27 mouse cellular contexts compared by ENCODE assay signal in the genomic region with DNA sequence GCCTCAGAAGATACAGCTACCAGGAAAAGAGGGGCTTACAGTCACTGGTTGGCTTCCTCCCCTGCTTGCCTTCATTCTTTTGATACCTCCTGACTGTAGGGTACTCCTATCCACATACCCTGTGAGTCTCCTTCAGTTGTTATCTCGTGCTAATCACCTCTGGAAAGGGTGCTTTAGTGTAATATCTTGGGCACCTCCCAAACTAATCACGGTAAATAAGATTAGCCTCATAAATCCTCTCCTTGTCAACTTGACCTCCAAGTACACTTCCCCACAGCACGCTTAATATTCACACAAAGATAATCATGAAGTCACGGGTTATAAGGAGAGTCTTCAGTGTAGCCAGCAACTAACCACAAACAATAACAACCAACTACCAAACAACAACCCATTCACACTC.
"Had no signal": no experiment of that assay in that cellular context is flagged by ENCODE, and none has a peak within 500 bp of the region (broad histone marks: within the 10 kb centered on the region; RNA-seq: fewer than 3 reads in every experiment).

No protein-coding gene starts in this region.

- H3K27me3 ChIP-seq: limb, embryonic 12.5 days; limb, embryonic 15.5 days; midbrain, embryonic 13.5 days; neural tube, embryonic 13.5 days; stomach, embryonic 15.5 days had no signal

- H3K27ac ChIP-seq: limb, embryonic 12.5 days; limb, embryonic 15.5 days; liver, embryonic 14.5 days; midbrain, embryonic 10.5 days; midbrain, embryonic 13.5 days; neural tube, embryonic 13.5 days; stomach, embryonic 15.5 days had no signal

- DNase-seq: kidney, adult 18-20 months; kidney, adult 9 months; kidney, postnatal 14 days; kidney, postnatal 4 days; left cerebral cortex, postnatal 4 days; liver, postnatal 0 days; lung, embryonic 14.5 days; lung, postnatal 36 days; right cerebral cortex, adult 18-20 months; right cerebral cortex, postnatal 14 days; right cerebral cortex, postnatal 4 days; spleen, adult 18-20 months; thymus, adult 18-20 months; thymus, postnatal 14 days; thymus, postnatal 4 days had no signal

- ATAC-seq: liver, postnatal 0 days; lung, postnatal 0 days; midbrain, embryonic 13.5 days; midbrain, embryonic 16.5 days had no signal

- H3K4me1 ChIP-seq: midbrain, embryonic 13.5 days had no signal

- H3K9me3 ChIP-seq: limb, embryonic 15.5 days; midbrain, embryonic 10.5 days; midbrain, embryonic 13.5 days; neural tube, embryonic 13.5 days; stomach, embryonic 15.5 days had no signal

- H3K4me2 ChIP-seq: limb, embryonic 12.5 days; limb, embryonic 15.5 days; liver, embryonic 11.5 days; lung, embryonic 14.5 days; midbrain, embryonic 13.5 days; neural tube, embryonic 13.5 days; stomach, embryonic 15.5 days had no signal

- H3K4me3 ChIP-seq: limb, embryonic 12.5 days; limb, embryonic 15.5 days; megakaryocyte, embryonic 14.5 days; midbrain, embryonic 10.5 days; midbrain, embryonic 13.5 days; myocyte; neural tube, embryonic 13.5 days; stomach, embryonic 15.5 days had no signal

- H3K9ac ChIP-seq: limb, embryonic 12.5 days; limb, embryonic 15.5 days; liver, embryonic 14.5 days; liver, postnatal 0 days; lung, embryonic 14.5 days; midbrain, embryonic 13.5 days; neural tube, embryonic 13.5 days; stomach, embryonic 15.5 days had no signal

- H3K36me3 ChIP-seq: limb, embryonic 12.5 days; limb, embryonic 15.5 days; midbrain, embryonic 10.5 days; midbrain, embryonic 13.5 days; neural tube, embryonic 13.5 days; stomach, embryonic 15.5 days had no signal
